Mouse (Mus musculus): ENCODE data around the gene Cd5l. TPM values are rescaled to one million over a fixed set of nuclear protein-coding genes. Genes with fewer than 3 reads are reported as not detected.
"Not testable (repeated sequence)": the region's sequence is repeated elsewhere in the genome, so short reads cannot be mapped to it uniquely, and the experiment has no call there.

The Cd5l gene
- polyA plus RNA-seq (2012; rRNA removed): 1.8 and 1.9 TPM in 2 replicates

- no peak for DNase-seq (ENCODE audit: low read depth)
These were observed at the start of gene Cd5l for GRCm38 (mm10) chr3:87357581-87357980. Cd5l (plus strand) TSS chr3:87357881.

DNA sequence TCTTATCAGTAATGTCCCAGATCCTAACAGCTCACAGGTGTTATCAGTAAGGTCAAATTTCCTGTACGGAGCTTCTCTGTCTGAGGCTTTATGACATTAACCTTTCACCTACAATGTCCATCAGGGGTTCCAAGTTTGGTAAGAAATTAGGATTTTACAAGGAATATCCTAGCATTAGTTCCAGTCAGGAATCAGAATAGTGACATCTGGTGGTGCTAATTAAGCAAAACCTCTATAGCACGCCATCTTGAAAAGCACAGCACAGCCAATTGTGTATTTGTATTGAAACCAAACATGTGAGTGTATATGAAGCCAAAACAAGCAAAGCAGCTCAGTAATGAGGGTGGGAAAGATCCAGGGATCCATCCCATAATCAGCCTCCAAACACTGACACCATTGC, 47.8 kb upstream of the Cd5l start:
- no peak for DNase-seq (ENCODE audit: low read depth)

DNA sequence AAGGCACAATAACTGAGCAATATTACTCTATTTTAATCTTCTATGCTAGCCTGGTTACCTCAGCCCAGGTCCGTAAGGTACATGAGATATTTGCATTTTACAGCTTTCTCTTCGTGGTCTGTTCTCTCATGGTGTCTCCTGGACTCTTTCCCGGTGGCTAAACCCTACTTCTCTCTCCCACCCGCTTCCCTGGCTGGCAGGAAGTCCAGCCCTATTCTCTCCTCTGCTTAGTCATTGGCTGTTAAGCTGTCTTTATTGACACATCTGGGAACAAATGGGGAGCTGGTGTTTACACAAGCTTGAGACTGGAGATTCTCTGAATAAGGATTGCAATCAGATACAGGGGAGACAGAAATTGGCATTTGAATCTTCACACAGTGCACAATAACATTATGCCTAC, 35.1 kb upstream of the Cd5l start:
- DNase-seq (ENCODE audit: low read depth): no peak

DNA sequence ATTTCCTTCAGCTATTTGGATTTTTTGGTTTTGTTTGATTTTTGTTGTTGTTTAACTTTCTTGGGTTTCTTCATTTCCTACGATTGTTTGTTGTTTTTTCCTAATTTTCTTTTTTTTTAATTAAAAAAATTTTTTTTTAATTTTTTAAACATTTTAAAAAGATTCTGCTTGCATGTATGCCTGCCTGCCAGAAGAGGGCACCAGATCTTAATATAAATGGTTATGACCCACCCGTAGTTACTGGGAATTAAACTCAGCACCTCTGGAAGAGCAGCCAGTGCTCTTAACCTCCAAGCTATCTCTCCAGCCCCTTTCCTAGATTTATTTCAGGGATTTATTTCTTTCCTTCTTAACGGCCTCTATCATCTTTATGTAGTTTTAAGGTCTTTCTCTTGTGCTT, 33.9 kb upstream of the Cd5l start:
- no peak for DNase-seq (ENCODE audit: low read depth)

DNA sequence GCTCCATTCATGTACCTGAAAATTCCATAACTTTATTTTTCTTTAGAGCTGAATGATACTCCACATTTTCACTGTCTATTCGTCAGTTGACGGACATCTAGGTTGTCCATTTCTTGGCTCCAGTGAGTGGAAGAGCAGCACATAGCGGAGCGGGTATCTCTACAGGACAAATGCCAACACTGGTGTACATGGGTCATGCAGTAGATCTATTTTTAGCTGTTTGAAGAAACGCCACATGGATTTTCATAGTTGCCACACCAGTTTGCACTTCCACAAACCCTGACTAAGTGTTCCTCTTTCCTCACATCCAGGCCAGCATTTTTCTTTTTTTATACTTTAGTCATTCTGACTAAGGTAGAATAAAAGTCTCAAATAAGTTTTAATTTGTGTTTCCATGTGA, 19.8 kb upstream of the Cd5l start:
- no peak for DNase-seq (ENCODE audit: low read depth)

GRCm38 (mm10) chr3:87350992-87351391, 6.7 kb upstream of the Cd5l start:
- not testable (repeated sequence) for DNase-seq (ENCODE audit: low read depth)

DNA sequence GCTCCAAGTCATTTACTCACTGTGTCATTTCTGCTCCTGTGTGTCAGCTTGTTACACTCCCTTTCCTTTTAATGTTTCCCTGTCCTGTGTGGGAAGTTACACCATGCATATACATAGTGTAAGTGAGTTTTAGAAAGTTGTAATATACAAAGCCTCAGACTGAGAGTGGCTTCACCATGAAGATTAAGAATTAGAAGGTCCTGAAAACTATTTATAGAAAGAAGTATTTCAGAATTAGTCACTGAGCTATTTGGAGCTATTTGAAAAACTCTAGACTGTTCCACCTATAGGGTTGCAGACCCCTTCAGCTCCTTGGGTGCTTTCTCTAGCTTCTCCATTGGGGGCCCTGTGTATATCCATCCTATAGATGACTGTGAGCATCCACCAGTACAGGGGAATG, 1.5 kb downstream of the Cd5l start:
- no peak for DNase-seq (ENCODE audit: low read depth)

DNA sequence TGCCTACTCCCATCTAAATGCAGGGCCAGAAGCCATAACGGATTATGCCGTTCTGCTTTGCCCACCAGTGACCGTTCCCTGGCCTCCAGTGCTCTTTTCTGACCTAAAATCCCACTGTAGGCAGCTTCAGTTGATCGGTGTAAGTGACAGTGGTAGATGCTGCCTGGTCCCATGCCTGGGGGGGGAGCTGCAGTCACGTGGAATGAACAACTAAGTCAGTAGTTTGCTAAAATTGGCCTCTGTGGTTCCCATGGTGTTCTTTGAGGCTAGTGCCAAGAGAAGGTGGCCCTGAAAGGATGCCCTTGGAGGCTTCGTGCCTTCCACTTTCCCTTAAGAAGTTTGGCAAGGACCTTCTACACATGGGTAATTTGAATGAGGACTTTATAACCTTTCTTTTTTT, 2.8 kb downstream of the Cd5l start:
- no peak for DNase-seq (ENCODE audit: low read depth)

DNA sequence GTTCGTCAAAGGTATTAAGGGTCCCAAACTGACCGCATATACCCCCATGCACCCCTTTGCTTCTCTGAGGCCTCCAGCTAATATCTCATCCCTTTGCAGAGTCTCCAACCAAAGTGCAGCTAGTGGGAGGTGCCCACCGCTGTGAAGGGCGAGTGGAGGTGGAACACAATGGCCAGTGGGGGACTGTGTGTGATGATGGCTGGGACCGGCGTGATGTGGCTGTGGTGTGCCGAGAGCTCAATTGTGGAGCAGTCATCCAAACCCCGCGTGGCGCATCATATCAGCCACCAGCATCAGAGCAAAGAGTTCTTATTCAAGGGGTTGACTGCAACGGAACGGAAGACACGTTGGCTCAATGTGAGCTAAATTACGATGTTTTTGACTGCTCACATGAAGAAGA, 8.0 kb downstream of the Cd5l start:
- no peak for DNase-seq (ENCODE audit: low read depth)

DNA sequence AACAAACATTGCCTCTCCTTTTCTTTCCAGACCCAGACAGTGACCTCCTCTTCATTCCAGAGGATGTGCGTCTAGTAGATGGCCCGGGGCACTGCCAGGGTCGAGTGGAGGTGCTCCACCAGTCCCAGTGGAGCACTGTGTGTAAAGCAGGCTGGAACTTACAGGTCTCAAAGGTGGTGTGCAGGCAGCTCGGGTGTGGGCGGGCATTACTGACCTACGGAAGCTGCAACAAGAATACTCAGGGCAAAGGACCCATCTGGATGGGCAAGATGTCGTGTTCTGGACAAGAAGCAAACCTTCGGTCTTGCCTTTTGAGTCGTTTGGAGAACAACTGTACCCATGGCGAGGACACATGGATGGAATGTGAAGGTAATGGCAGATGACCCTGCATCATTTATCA, 9.8 kb downstream of the Cd5l start:
- no peak for DNase-seq (ENCODE audit: low read depth)

- no peak for DNase-seq (ENCODE audit: low read depth)
These were observed 11.5 kb downstream of the Cd5l start for GRCm38 (mm10) chr3:87369181-87369580.

GRCm38 (mm10) chr3:87376195-87377165, 18.8 kb downstream of the Cd5l start, which contains the start of gene Fcrl1:
Fcrl1 (plus strand) TSS chr3:87376387.
- peak; percentile 20 for DNase-seq (ENCODE audit: low read depth)

- peak; percentile 64 for DNase-seq (ENCODE audit: low read depth)
These were observed 19.5 kb downstream of the Cd5l start for GRCm38 (mm10) chr3:87377228-87377627.

GRCm38 (mm10) chr3:87377719-87378118, 20.0 kb downstream of the Cd5l start:
- no peak for DNase-seq (ENCODE audit: low read depth)

GRCm38 (mm10) chr3:87379641-87380315, 22.1 kb downstream of the Cd5l start:
- not testable (repeated sequence) for DNase-seq (ENCODE audit: low read depth)

- DNase-seq (ENCODE audit: low read depth): no peak
These were observed 24.4 kb downstream of the Cd5l start for GRCm38 (mm10) chr3:87381806-87382712.

DNA sequence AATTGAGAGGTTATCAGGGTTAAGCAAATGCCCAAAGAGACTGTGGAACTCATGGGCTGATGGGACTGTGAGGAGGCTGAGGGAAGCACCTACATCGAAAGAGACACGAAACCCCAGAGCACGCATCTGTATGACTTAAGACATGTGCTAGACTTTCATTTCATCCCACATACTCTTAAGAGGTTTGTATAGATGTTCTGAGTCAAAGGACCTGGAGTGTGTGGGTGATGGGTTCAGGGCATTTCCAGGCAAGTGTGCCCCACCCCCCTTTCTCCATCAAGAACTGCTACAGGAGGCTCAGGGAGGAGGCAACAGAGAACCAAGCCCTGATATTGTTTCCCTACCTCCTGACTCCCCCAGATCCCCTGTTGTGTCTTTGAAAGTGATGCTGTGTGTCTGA, 25.6 kb downstream of the Cd5l start:
- DNase-seq (ENCODE audit: low read depth): no peak

DNA sequence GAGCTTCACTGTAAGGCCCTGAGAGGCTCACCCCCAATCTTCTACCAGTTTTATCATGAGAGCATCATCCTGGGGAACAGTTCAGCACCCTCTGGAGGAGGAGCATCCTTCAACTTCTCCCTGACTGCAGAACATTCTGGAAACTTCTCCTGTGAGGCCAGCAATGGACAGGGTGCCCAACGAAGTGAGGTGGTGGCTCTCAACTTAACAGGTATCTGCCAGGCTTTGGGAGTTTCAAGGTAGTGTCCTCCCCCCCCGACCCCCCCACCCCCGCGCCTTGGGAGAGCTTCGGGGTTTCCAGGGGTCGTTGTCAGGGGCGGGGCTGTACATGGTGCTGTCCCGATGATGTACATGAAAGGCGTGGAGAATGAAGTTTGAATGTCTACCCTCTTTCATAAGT, 27.4 kb downstream of the Cd5l start:
- no peak for DNase-seq (ENCODE audit: low read depth)

DNA sequence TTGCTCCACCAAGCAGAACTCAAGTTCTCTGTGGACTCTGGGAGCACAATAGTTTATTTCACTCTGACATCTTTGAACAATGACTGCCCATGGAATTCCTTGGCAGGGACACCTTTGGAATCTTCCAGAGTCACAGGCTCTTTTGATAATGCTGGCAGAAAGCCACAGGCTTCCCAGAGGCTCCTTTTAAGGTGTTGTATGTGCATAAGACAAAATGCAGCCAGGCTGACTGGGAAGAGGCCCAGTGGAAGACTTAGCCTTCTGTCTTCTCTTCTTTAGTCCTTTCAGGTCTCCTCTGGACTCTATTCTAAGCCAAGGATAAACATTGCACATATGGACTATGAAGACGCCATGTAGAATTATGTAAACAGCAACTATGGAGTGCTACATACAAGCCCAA, 33.3 kb downstream of the Cd5l start:
- no peak for DNase-seq (ENCODE audit: low read depth)

- no peak for DNase-seq (ENCODE audit: low read depth)
These were observed 41.1 kb downstream of the Cd5l start for GRCm38 (mm10) chr3:87398809-87399208.

DNA sequence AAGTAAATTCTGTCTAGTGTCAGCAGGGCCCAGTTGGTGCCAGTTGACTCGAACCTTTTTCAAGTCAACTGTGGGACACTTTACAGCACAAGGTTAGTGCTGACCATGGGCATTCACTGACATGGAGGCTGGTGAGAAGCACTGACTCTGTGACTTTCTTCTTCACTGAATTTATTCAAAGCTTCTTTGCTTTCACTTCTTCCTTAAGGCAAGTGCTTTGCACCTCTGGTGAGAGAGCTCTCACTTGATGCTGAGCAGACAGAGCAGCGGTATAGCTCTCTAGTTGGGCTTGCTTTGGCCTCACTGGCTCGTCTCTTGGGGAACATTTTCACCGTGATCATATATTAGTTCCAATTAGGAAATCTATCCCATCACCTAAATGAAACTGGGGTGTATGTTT, 42.2 kb downstream of the Cd5l start:
- no peak for DNase-seq (ENCODE audit: low read depth)

DNA sequence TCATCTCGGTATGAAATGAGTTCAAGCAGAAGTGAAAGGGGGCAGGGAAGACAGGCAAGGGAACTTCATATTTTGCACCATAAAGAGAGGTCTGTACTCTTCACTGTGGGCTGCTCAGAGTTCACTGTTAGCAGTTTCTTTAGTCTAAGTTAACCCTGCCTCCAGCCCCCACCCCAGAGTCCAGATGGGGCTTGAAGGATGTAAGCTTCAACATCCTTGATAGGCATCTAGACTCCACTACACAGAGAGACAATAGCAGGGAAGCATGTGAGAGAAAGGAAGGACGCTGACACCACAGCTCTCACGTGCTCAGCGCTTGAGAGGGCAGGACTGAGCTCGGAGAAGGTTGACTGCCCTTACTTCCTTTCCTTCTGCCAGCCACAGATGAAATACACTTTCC, 43.6 kb downstream of the Cd5l start:
- DNase-seq (ENCODE audit: low read depth): no peak

All from gonadal fat pad, adult 2 months (tissue).